Mouse (Mus musculus) liver, embryonic 13.5 days (tissue): ENCODE data around the gene Gna11. TPM values are rescaled to one million over a fixed set of nuclear protein-coding genes. Genes with fewer than 3 reads are reported as not detected.

ENCODE experiments used
- ATAC-seq: fragments of 200-750 bp; cut with Nextera tagmentation; 2 replicates; pipeline ENCODE4 v1.8.0; 2017; ENCODE audit warnings: low read depth, mild to moderate bottlenecking, moderate number of reproducible peaks, moderate library complexity
- DNase-seq: peaks from one replicate; pipeline ENCODE4 v3.0.0; 2022
- H3K27ac ChIP-seq: fragments of 300-500 bp; sonication (generic); 2 replicates; pipeline ENCODE4 v1.5.1; 2015; ENCODE audit warnings: moderate library complexity, mild to moderate bottlenecking, inconsistent platforms
- H3K27me3 ChIP-seq: fragments of 300-500 bp; sonication (generic); 2 replicates; pipeline ENCODE4 v1.6.1; 2015; ENCODE audit warnings: mild to moderate bottlenecking, inconsistent platforms
- H3K36me3 ChIP-seq: fragments of 300-500 bp; sonication (generic); 2 replicates; pipeline ENCODE4 v1.6.1; 2015; ENCODE audit warnings: mild to moderate bottlenecking, inconsistent platforms
- H3K4me1 ChIP-seq: fragments of 300-500 bp; sonication (generic); replicated peaks from 2 replicates; pipeline ENCODE4 v1.6.1; 2015; ENCODE audit warnings: inconsistent platforms
- H3K4me2 ChIP-seq: fragments of 300-500 bp; sonication (generic); 2 replicates; pipeline ENCODE4 v1.6.1; 2015; ENCODE audit warnings: inconsistent platforms, mild to moderate bottlenecking, moderate library complexity
- H3K4me3 ChIP-seq: fragments of 300-500 bp; sonication (generic); replicated peaks from 2 replicates; pipeline ENCODE4 v1.5.1; 2015; ENCODE audit warnings: mild to moderate bottlenecking, inconsistent platforms
- H3K9ac ChIP-seq: fragments of 300-500 bp; sonication (generic); 2 replicates; pipeline ENCODE4 v1.6.1; 2015; ENCODE audit warnings: mild to moderate bottlenecking, inconsistent platforms
- H3K9me3 ChIP-seq: fragments of 300-500 bp; sonication (generic); replicated peaks from 2 replicates; pipeline ENCODE4 v1.6.1; 2016; ENCODE audit warnings: inconsistent platforms
- WGBS: fragments of 180-500 bp; shearing (Covaris S2); methylation state at CpG from one replicate; pipeline ENCODE4 v1.1.7; 2015; ENCODE audit not compliant: insufficient replicate concordance; 5-methylcytosine and 5-hydroxymethylcytosine counted together
- polyA plus RNA-seq: library from polyadenylated mRNA; unstranded; fragments of >200 nt; fragmentation: Nextera tagmentation; extraction: Ambion mirVana; gene quantifications from 2 replicates; pipeline ENCODE4 v1.2.1, GENCODE M21; 2015

Gene Gna11
- 20.0 and 21.4 TPM in 2 replicates for polyA plus RNA-seq

DNA sequence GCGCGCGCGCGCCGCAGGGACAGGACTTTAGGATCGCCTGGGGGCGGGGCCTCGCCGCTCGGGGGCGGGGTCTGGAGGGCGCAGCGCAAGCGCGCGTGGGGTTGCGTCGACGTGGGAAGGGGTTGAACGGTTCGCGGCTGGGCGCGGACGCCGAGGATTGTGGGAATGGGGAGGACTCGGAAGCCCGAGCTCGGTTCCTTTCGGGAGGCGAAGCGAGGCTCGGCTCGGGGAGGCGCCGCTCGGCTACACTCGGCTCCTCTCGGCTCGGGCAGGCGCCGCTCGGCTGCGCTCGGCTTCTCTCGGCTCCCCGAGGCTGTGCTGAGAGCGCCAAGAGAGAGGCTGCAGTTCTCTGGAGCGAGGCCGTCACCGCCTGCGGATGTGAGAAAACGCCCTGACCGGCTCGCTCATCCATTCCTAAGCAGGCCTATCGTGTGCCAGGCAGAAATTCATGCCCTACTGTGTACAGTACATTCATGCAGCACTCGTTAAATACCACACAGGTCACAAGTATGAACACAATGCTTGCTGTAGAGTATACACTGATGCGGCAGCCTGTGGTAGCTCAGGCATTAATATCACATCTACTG lies at the start of gene Gna11:
Gna11 (minus strand) TSS at position 30 of the 587 bp plus-strand sequence.
- Histone ChIP-seq H3K4me3 (peak within 1 kb of the TSS; percentile 85), H3K9ac (peak within 1 kb of the TSS; percentile 90), H3K4me2 (peak within 1 kb of the TSS; percentile 97), H3K27me3 (no peaks in the 10 kb centered on the region), H3K4me1 (peaks cover 61% of the 10 kb centered on the region), H3K27ac (peak within 1 kb of the TSS; percentile 93), H3K36me3 (peaks cover 15% of the 10 kb centered on the region), H3K9me3 (no peaks in the 10 kb centered on the region)
- peak; percentile 86 for ATAC-seq
- peak; percentile 99 for DNase-seq
- WGBS: 2% methylated on average over 57 of the region's 59 CpGs

DNA sequence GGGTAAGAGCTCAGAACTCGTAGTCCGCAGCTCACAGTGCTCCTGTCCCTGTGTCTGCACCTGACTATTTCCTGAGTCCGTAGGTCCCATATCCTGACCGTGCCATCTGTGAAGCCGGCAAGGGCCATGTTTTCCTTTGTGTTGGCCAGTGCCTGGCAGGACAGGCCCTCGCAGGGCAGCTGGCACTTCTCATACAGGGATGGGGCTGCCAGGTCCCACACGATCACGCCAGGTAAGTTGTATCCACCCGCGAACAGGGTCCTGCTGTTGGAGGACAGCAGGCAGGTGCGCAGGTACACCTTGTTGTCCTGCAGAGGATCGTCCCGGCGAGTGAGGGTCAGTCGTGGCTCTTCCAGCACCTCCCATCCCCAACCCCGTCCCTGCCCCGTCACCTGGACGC lies 48.9 kb upstream of the Gna11 start:
- no peak for DNase-seq
- ATAC-seq: no peak
- WGBS: 71% methylated on average over 18 of the region's 18 CpGs
- H3K36me3 ChIP-seq: no peaks in the 10 kb centered on the region
- peaks cover 39% of the 10 kb centered on the region for H3K4me1 ChIP-seq
- no peak overlapping the region for H3K4me3 ChIP-seq
- no peaks in the 10 kb centered on the region for H3K9me3 ChIP-seq
- H3K9ac ChIP-seq: no peak overlapping the region
- no peak overlapping the region for H3K27ac ChIP-seq
- H3K27me3 ChIP-seq: peaks cover 74% of the 10 kb centered on the region
- H3K4me2 ChIP-seq: no peak overlapping the region

- WGBS: 58% methylated on average over 4 of the region's 4 CpGs
Observed at GRCm38 (mm10) chr10:81593223-81593622, 48.2 kb upstream of the Gna11 start.

DNA sequence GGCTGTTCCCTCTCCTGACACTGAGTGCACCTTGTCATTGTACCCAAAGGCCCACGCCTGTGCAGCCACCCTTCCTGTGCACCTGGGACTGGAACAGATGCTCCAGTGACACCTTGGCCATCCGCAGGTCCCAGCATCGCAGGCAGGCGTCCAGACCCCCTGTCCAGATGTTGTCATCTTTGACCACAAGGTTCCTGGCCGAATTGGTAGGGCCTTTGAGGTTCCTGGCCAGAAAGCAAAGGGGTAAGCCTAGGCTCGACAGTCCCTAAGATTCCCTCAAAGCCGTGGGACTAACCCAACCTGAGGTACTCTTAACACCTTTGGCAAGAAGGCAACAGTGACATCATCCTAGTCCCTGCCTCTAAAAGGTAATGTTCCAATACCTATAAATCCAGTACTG lies 47.6 kb upstream of the Gna11 start:
- H3K4me1 ChIP-seq: peaks cover 26% of the 10 kb centered on the region
- H3K9me3 ChIP-seq: no peaks in the 10 kb centered on the region
- WGBS: 60% methylated on average over 7 of the region's 7 CpGs
- 0 out of 2 replicates have a peak, but pooled peaks cover 4% of the 10 kb centered on the region for H3K36me3 ChIP-seq
- no peak overlapping the region for H3K4me3 ChIP-seq
- no peak for DNase-seq
- no peak overlapping the region for H3K4me2 ChIP-seq
- H3K9ac ChIP-seq: no peak overlapping the region
- H3K27me3 ChIP-seq: peaks cover 73% of the 10 kb centered on the region
- no peak overlapping the region for H3K27ac ChIP-seq
- no peak for ATAC-seq

More at GRCm38 (mm10) chr10:81593223-81593622, 48.2 kb upstream of the Gna11 start:
- Histone ChIP-seq H3K9ac (no peak overlapping the region), H3K27me3 (peaks cover 76% of the 10 kb centered on the region), H3K36me3 (no peaks in the 10 kb centered on the region), H3K4me2 (no peak overlapping the region), H3K27ac (no peak overlapping the region), H3K4me3 (no peak overlapping the region), H3K4me1 (peaks cover 32% of the 10 kb centered on the region), H3K9me3 (no peaks in the 10 kb centered on the region)
- no peak for DNase-seq
- no peak for ATAC-seq

GRCm38 (mm10) chr10:81591846-81592245 lies 46.9 kb upstream of the Gna11 start:
- Histone ChIP-seq H3K4me2 (no peak overlapping the region), H3K36me3 (0 out of 2 replicates have a peak, but pooled peaks cover 4% of the 10 kb centered on the region), H3K27me3 (peaks cover 66% of the 10 kb centered on the region), H3K9me3 (no peaks in the 10 kb centered on the region), H3K4me1 (peaks cover 18% of the 10 kb centered on the region), H3K9ac (no peak overlapping the region), H3K4me3 (no peak overlapping the region), H3K27ac (no peak overlapping the region)
- WGBS: 52% methylated on average over 9 of the region's 9 CpGs
- DNase-seq (no peak), ATAC-seq (no peak)

DNA sequence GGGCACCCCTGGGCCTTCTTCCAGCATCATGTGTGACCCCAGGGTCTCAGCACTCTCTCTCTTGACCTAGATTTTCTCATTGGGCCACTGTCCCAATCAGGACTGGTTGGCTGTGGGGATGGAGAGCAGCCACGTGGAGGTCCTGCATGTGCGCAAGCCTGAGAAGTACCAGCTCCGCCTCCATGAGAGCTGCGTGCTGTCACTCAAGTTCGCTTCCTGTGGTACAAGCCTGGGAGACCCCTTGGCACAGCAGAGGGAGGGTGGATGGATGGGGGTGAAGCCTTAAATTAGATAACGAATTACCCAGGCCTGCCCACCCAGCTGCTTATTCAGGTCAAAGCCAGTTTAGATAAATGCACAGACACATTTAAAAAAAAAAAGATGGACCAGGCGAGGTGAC lies 43.7 kb upstream of the Gna11 start:
- DNase-seq (no peak), ATAC-seq (no peak)
- H3K27me3 ChIP-seq: peaks cover 44% of the 10 kb centered on the region
- no peak overlapping the region for H3K27ac ChIP-seq
- no peak overlapping the region for H3K9ac ChIP-seq
- no peaks in the 10 kb centered on the region for H3K9me3 ChIP-seq
- 0 out of 2 replicates have a peak, but pooled peaks cover 4% of the 10 kb centered on the region for H3K36me3 ChIP-seq
- no peak overlapping the region for H3K4me2 ChIP-seq
- WGBS: 48% methylated on average over 7 of the region's 7 CpGs
- H3K4me1 ChIP-seq: no peaks in the 10 kb centered on the region; the same call in 1 of the 2 replicates
- no peak overlapping the region for H3K4me3 ChIP-seq

GRCm38 (mm10) chr10:81583347-81583746 lies 38.4 kb upstream of the Gna11 start:
- H3K4me3 ChIP-seq: no peak overlapping the region
- WGBS: 45% methylated on average over 6 of the region's 6 CpGs
- no peak overlapping the region for H3K27ac ChIP-seq
- peaks cover 47% of the 10 kb centered on the region for H3K27me3 ChIP-seq
- DNase-seq: no peak
- no peaks in the 10 kb centered on the region for H3K9me3 ChIP-seq
- no peak for ATAC-seq
- H3K36me3 ChIP-seq: 0 out of 2 replicates have a peak, but pooled peaks cover 4% of the 10 kb centered on the region
- H3K4me1 ChIP-seq: peaks cover 9% of the 10 kb centered on the region
- H3K4me2 ChIP-seq: no peak overlapping the region
- H3K9ac ChIP-seq: no peak overlapping the region

GRCm38 (mm10) chr10:81580441-81581070 lies 35.6 kb upstream of the Gna11 start:
- peaks cover 17% of the 10 kb centered on the region for H3K4me1 ChIP-seq
- H3K9ac ChIP-seq: no peak overlapping the region
- H3K4me2 ChIP-seq: peak overlapping the region; percentile 14; the same call in 1 of the 2 replicates
- H3K4me3 ChIP-seq: no peak overlapping the region
- H3K9me3 ChIP-seq: no peaks in the 10 kb centered on the region
- H3K36me3 ChIP-seq: no peaks in the 10 kb centered on the region
- 26% methylated on average over 25 of the region's 25 CpGs for WGBS
- H3K27ac ChIP-seq: no peak overlapping the region
- no peak for ATAC-seq
- DNase-seq: no peak
- H3K27me3 ChIP-seq: peaks cover 67% of the 10 kb centered on the region

DNA sequence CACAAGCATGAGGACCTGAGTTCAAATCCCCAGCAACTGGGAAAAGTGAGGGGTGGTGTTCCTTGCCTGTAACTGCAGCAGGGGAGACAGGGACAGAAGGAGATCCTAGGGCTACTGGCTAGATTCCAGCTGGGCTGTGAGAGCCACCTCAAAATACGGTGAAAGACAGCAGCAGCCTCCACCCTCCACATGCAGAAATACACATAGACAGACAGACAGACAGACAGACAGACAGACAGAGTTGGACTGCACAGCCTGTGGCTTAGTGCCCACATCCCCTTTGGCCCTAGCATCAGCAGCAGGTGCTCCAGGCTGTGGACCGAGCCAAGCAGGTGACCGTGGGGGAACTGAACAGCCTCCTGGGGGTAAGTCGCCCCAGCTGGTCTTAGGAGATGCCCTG lies 35.0 kb upstream of the Gna11 start:
- Histone ChIP-seq H3K27ac (no peak overlapping the region), H3K9me3 (no peaks in the 10 kb centered on the region), H3K27me3 (peaks cover 73% of the 10 kb centered on the region), H3K4me1 (peaks cover 23% of the 10 kb centered on the region), H3K36me3 (no peaks in the 10 kb centered on the region), H3K4me3 (no peak overlapping the region), H3K4me2 (0 out of 2 replicates have a peak overlapping the region, but pooled peaks have one; percentile 14), H3K9ac (no peak overlapping the region)
- DNase-seq: no peak
- WGBS: 48% methylated on average over 4 of the region's 4 CpGs
- no peak for ATAC-seq

- Histone ChIP-seq H3K4me2 (peak overlapping the region; percentile 76), H3K4me1 (peaks cover 55% of the 10 kb centered on the region), H3K27me3 (peaks cover 76% of the 10 kb centered on the region), H3K9ac (peak overlapping the region; percentile 57), H3K9me3 (no peaks in the 10 kb centered on the region), H3K4me3 (peak overlapping the region; percentile 59), H3K36me3 (no peaks in the 10 kb centered on the region), H3K27ac (no peak overlapping the region)
- DNase-seq: no peak
- WGBS: 9% methylated on average over 6 of the region's 6 CpGs
- no peak for ATAC-seq
Observed at GRCm38 (mm10) chr10:81575695-81576094, 30.7 kb upstream of the Gna11 start.

GRCm38 (mm10) chr10:81575208-81575631 lies 30.2 kb upstream of the Gna11 start:
- Histone ChIP-seq H3K27ac (no peak overlapping the region), H3K4me1 (peaks cover 55% of the 10 kb centered on the region), H3K36me3 (no peaks in the 10 kb centered on the region), H3K4me2 (peak overlapping the region; percentile 76), H3K27me3 (peaks cover 71% of the 10 kb centered on the region), H3K9me3 (no peaks in the 10 kb centered on the region), H3K4me3 (peak overlapping the region; percentile 59), H3K9ac (peak overlapping the region; percentile 57)
- DNase-seq (no peak), ATAC-seq (no peak)
- under 1% methylated on average over 30 of the region's 30 CpGs for WGBS
